Mouse (Mus musculus): ENCODE data around the gene Gm21985.

The Gm21985 gene

DNA sequence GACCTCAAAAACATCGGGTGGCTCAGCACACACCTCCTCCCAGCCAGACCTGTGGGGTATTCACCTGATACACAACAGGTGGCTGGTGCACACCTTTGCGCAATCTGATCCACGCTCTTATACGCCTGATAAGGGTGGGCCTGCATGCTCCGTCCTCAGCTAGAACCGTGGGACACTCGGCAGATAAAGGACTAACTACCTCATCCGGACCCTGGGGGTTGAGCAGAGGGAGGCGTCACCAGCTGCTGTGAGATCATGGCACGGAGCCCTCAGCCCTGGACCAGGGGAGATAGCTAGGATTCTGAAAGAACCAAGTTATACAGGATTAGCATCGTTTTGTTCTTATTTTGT lies at the start of gene Gm21985:
Gm21985 (plus strand) TSS at position 73 of the 351 bp plus-strand sequence.
- DNase-seq (ENCODE audit: low spot score in 2 of 2): no peak

DNA sequence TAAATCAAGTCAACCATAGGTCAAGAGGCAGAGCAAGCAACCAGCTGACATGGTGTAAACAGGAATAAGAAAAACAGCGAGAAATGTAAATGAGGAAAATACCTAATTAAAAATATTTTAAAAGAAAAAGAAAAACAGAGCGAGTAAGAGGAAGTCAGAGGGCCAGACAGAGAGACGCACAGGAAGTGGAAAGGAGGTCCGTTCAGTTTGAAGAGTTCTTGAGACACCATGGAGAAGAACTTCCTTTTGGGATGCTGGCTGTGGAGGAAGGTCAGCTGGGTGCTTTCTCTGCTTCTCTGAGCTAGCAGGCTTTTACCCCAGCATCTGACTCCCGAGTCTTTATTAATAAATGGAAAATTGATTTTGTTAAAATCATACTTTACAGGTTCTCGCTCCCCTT lies 48.5 kb upstream of the Gm21985 start:
- no peak for DNase-seq (ENCODE audit: low spot score in 2 of 2)

DNA sequence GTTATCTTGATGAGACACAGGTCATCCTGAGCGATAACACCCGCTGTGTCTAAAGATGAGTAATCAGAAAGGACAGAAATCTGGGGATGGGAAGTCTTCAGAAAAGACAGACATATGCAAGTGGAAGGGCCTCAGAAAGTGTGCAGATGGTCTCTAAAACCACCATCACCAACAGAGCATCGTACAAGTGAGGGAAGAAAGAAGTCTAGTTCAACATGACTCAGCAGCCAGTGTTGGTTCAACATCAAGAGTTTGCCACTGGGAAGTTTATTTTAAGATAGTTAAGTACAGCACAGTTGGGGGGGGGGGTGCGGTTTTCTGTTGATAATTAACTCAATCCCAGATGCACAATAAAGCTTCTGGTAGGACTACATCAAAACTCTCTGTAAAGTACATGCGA lies 45.2 kb upstream of the Gm21985 start:
- DNase-seq (ENCODE audit: low spot score in 2 of 2): no peak

DNA sequence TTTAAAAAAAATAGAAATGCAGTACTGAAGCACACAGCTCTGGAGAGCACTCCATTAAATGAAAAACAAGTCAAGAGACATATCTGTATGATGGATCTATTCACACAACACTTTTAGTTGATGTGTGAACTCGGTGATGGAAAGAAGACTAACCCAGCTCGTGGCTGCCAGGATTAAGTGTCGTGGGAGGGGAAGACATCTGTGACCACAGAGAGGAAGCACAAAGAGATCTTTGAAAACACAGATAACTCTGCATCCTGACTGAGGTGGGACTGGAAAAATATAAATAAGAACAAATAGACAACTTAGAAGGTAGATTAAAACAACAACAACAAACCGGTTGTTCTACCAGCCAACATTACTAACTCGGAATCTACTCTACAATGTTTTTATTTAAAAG lies 43.5 kb upstream of the Gm21985 start:
- DNase-seq (ENCODE audit: low spot score in 2 of 2): no peak

DNA sequence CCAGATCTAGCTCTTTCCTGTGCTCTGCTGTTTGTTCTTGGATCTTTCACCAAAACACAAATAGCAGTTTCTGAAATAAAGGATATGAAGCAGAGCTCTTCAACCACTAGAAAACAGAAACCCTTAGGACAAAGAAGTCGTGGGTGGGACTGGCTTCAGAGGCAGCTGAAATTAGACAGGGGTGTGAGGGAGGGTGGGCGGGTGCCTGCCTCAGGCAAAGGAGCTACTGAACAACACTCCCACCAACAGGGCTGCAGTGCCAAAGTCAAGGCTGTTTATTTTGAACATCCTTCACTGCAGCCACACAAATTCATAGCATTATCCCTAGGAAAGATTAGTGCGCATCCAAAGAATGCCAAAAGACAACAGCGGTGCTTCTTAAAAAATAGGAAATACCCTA lies 41.8 kb upstream of the Gm21985 start:
- DNase-seq (ENCODE audit: low spot score in 2 of 2): no peak

DNA sequence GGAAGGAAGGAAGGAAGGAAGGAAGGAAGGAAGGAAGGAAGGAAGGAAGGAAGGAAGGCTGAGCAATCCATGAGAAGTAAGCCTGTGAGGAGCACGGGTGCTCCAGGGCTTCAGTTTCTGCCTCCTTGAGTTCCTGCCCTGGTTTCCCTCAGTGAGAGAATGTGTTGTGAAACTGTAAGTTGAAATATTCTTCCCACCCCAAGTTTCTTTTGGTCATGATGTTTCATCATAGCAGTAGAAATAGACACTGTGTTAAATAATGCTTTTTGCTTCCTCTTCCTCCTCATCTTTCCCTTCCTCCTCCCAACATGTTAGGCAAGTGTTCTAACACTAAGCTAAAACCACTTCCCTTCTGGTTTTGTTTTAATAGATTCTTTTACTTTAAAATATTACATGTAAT lies 33.5 kb upstream of the Gm21985 start:
- no peak for DNase-seq (ENCODE audit: low spot score in 2 of 2)

DNA sequence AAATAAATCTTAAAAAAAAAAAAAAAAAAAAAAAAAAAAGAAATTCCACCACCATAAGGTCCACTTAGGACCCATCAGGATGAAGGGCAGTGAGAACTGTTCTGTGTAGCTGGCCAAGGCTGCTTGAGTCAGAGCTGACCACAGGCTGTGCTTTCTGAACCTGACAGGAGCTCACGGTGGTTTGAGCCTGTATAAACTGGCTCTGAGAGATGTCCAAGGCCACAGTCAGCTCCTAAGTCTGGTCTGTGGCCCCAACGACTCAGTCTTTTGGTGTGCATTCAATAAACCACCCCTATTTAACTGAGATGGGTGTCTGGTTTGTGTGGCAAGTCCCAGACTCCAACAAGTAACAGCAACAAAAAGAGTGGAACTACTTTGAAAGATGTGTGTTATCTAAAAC lies 29.5 kb upstream of the Gm21985 start:
- no peak for DNase-seq (ENCODE audit: low spot score in 2 of 2)

DNA sequence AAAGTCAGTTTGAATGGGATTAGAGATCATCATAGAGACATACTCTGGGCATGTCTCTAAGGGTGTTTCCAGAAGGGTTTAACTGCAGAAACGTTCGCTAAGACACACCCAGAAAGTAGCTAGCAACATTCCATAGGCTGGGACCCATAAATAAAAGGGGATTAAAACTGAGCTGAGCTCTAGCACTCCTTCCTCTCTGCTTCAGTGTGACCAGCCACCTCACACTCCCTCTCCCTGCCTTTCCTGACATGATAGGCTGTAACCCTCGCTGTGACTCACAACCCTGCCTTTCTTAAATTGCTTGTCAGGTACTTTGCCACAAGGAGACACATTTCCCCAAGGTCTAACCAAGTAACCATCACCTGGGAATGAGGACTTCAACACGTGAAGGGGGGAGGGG lies 28.1 kb upstream of the Gm21985 start:
- DNase-seq (ENCODE audit: low spot score in 2 of 2): no peak

DNA sequence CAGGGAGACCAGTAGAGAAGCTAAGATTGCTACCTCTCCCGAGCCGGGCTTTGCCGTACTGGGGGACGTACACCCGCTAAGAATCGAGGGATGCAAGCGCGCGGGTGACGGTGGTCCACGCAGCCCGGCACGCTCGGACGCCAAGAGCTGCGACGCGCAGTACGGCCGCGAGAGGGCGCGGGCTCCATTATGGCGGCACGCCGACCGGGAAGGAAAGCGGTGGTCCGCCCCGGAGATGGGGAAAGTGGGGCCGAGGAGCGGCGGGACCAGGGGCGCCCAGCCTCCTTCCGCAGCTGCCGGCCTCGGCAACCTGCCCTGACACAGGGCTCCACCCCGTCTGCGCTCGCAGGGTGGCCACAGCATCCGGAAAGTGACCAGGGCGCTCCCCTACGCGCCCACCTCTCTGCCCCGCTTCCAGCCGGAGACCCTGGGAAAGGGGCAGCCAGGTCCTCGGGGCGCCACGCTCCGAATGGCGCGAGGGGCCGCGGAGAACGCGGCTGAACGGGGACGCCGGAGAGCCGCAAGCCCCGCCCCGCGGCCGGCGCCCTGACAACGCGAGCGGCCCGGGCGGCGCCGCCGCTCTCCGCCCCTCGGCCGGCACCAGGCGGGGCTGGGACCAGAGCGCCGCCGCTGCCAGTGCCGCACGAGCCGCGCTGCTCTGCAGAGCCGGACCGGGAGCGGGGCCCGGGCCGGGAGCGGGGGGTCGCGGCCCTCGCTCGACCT lies 26.7 kb upstream of the Gm21985 start, which contains the start of gene Lpcat4:
Lpcat4 (plus strand) TSS at position 257 of the 723 bp plus-strand sequence.
- DNase-seq (ENCODE audit: low spot score in 2 of 2): peak; percentile 84 to 93

DNA sequence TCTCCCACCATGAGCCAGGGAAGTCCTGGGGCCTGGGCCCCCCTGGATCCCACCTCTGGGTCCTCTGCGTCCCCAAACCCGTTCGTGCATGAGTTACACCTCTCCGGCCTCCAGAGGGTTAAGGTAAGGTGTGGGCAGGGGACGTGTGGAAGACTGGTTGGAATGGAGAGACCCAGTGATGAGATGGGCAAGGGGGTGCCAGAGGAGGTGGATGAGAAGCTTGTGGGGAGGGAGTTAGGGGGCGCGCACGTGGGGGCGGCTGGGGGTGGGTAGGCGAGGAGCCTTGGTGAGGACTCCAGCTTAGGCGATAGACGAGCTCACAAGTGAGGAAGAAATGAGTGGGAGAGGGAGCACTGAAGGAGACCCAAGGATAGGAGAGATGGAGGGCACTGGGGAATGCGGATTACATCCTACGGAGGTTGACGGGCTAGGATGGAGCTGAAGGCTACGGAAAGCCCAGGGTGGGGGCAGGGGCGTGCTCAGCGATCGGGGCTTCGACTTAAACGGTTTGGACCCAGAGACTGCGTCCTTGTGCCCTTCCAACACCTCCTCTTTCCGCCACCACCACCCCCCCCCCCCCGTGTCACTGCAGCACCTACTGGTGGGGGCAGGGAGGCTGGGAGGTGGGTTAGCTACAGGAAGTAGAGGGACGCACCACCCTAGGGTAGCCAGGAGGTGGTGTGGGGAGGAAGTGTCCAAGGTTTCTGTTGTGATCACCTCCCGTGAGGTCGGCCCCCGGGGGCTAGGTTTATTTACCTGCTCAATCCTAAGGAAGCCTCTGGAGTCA lies 26.0 kb upstream of the Gm21985 start:
- DNase-seq (ENCODE audit: low spot score in 2 of 2): no peak

DNA sequence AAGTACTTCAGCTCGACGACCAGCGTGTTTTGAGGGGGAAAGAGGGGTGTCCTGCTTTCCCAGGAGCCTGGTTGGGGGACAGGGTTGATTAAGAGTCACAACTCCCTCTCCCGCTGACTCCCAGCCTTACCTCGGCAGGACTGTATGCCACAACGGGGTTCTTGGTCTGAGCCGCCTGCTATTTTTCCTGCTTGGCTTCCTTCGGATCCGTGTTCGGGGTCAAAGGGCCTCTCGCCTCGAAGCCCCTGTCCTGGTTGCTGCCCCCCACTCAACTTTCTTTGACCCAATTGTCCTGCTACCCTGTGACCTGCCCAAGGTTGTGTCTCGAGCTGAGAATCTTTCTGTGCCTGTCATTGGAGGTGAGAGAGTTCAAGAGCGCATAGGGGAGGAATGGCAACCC lies 24.3 kb upstream of the Gm21985 start:
- DNase-seq (ENCODE audit: low spot score in 2 of 2): no peak

DNA sequence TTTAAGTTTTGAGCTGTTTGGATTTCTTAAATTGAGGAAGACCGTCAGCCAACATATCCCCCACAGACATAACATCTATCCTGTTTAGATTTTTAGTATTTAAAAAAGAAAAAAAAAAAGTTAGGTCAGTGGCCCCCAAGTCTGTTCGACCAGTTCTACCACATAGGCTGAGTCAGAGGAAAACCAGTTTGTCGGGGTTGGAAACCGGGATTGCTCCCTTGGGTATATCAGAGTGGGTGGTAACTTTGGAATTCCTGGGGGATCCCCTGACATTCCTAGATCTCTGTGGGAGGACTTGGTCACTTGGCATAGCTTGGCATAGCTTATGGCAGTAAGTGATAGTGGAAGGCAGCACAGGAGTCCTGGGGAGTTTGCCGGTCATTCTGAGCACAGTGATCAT lies 20.8 kb upstream of the Gm21985 start:
- no peak for DNase-seq (ENCODE audit: low spot score in 2 of 2)

DNA sequence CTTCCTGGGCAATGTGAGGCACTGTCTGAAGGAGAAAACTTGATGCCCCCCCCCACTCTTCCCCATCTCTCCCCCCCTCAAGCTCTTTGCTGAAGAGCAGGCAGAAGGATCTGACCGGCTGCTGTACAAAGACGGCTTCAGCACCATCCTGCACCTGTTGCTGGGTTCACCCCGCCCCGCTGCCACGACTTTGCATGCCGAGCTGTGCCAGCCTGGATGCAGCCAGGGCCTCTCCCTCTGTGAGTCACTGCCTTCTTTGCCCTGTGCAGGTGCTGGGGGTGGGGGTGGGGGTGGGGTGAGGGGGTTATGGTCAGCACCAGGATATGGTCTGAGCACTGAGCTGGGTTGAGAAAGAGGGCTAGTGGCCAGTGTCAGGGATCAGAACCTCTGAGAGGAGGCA lies 19.9 kb upstream of the Gm21985 start:
- DNase-seq (ENCODE audit: low spot score in 2 of 2): no peak

DNA sequence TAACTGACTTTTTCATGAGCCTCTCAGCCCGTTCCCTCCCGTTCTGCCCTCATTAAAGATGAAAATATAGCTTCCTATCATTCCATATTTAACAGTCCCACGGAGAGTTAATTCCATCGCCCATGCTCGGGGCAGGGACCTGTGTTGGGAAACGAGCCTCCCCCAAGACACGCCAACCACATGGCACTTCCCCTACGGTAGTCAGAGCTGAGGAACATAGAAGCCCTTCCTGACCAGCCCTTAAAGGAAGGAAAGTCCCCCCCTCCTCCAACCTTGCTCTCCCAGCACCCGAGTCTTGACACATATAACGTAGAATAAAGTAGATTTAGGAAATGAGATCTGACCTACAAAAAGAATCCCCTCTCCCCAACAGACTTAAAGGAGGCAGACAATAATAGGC lies 18.8 kb upstream of the Gm21985 start:
- no peak for DNase-seq (ENCODE audit: low spot score in 2 of 2)

DNA sequence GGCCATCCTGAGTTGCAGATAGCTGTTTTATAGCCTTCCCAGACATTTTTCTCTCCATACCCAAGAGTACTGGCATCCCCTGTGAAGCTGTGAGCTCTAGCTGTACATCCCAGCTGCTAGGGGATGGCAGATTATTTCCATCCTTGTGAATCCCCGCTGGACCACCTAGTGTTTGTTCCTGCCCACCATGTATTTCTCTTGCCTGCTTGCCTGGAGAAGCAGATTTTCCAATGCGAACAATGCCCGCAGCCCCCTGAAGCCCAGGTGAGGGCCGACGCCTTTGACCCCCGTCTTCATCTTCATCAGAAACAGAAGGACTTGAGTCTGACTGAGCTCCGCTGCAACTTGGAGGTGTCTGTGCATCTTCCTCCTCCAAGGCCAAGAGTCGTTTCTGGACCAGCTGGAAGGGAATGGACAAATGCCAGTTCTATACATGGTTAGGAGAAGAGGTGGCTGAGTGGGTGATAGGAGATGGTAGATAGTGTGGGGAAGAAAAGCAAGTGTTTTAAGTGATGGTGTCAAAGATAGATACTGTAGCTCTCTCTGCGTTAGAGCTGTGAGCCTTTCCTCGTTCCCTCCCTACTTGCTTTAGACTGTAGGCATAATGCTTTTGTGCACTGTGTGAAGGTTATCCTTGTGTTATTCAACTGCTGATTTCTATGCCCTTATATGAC lies 16.2 kb upstream of the Gm21985 start:
- DNase-seq (ENCODE audit: low spot score in 2 of 2): no peak

DNA sequence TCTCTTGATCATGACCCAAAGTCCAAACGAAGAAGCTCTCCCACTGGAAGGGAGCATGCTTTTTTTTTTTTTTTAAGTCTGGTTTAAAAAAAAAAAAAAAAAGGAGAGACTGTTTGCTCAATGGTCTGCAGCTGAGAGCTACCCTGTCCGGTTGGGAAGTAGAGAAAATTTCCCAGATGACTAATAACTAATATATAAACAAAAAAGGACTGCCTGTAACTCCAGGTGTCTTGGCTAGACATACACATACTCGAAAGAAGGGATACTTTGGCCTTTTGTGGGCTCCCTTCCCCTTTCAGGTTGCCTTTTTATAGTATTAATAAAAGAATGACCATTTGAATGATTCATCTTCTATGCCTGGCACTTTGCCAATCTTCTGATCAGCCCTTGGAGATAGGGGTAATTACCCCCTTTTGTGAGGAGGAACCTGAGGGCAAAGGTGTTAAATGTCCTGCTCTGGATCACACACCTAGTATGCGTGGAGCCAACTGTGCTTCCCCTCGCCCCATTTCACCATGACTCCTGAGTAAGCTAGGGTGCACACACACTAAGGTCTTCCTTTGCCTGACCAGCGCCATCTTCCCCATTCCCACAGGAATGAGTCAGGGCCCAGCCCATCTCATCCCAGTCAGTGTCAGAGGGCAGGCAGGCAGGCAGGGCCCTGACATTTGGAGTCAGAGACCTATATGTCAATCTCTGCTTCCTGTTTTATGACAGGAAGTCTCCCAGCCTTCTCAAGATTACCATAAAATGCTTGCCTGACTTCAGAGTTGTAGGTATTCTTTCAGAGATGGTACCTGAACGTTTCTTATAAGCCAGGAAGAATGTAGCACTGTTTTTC lies 11.2 kb upstream of the Gm21985 start:
- no peak for DNase-seq (ENCODE audit: low spot score in 2 of 2)

DNA sequence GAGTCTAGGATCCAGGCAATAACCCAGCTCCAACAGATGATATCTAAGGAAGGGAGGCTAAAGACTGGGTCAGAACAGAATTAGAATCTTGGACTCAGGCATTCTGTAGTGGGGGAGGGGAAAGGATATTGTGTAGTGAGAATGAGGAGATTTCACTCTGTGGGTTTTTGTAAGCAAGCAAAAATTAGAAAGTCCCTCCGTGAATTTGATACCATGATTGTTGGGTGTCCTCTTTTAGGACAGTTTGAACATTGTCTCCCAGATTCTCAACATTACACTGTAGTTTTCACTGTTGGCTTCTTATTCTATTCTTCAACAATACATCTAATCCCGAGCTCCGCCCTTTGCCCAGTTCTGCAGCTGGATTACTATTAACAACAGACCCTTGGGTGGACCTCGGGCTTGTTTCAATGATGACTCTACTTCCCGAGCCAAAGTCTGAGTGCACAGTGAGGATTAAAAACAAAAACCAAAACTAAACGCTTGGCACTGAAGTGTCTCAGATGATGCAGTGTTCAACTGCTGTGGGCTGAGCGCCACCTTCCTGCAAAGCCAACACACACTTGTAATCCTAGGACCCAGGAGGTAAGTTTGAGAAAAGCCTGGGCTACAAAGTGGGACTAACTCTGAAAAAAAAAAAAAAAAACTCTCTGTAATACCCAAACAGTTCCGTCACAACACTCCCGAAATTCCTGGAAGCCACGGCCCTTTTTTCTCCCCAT lies 6.7 kb upstream of the Gm21985 start, which contains the start of gene Nutm1:
Nutm1 (minus strand) TSS at position 51 of the 722 bp plus-strand sequence.
- no peak for DNase-seq (ENCODE audit: low spot score in 2 of 2)

DNA sequence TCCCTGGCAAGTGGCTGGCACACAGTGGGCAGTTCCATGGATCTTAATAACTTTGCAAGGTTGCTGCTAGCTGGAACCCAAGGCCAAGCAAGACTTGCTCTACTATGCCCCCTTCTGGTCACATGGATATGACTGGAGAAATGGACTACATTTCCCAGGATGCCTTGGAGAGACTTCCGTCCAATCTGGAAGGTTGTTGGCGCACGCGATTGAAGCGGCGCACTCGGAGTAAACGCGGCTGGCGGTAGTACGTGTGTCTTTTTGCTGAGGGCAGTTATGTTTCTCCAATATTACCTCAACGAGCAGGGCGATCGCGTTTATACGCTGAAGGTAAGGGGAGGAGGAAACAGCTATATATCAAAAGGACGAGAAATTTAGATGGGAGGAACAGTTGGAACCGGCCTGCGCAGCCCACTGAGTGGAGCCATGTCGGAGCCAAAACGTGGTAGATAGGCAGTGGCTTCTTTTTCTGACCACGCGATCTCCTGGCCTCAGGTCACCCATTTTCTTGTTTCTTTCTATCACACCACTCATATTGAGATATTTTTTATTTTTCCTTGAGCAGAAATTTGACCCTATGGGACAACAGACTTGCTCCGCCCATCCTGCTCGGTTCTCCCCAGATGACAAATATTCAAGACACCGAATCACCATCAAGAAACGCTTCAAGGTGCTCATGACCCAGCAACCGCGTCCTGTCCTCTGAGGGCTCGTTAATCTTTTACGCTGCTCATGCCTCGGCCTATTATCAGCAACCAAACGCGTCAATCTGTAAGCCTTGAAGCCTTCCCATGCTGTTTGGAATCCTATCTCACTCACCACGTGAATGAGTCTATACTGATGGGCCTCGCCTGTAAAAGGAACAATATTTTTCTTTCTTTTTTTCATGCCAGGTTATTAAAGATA lies 4.1 kb upstream of the Gm21985 start, which contains the start of gene Nop10:
Nop10 (plus strand) TSS at position 179 of the 906 bp plus-strand sequence.
- peak; percentile 68 to 71 for DNase-seq (ENCODE audit: low spot score in 2 of 2)

DNA sequence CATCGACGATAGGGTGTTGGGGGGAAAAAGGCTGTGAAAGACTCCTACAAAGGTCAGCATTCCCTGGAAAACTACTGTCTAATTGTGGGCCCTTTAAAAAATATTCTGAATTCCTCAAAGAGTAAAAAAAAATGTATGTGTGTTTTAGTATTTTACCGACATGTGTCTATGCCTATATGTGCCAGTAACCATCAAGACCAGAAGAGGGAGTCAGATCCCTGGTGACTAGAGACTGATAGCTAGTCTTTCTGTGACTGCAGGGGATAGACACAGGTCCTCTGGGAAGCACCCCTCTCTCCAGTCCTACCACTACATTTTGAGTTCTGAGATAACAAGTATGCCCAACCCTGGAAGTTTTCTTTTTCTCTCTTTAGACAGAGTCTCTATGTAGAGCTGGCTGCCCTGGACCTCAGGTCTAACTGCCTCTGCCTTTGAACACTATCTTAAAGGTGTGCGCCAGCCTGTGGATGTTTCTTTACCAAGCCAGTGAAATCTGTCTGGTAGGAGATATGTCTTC lies 3.3 kb upstream of the Gm21985 start:
- no peak for DNase-seq (ENCODE audit: low spot score in 2 of 2)

DNA sequence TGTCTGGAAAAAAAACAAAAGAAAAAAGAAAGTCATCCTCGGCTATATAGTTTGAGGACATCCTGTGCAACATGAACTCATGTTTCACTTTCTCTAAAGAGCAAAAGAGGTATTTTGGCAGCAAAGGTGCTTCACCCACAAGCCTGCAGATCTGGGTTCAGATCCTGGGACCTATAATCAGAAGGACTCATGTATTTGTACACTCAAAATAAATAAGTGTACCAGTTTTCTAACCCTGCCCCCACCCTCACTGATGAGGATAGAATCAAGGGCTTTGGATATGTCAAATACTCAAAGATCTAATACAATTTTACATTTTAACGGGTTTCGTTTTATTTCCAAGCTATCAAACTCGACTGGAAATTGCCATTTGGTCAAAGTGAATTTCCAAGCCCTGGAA lies 1.8 kb upstream of the Gm21985 start:
- no peak for DNase-seq (ENCODE audit: low spot score in 2 of 2)
